Mouse (Mus musculus) limb, embryonic 12.5 days (tissue): ENCODE results near the gene Smim5. TPM values are rescaled to one million over a fixed set of nuclear protein-coding genes. Genes with fewer than 3 reads are reported as not detected.
"Not testable (repeated sequence)": the region's sequence is repeated elsewhere in the genome, so short reads cannot be mapped to it uniquely, and the experiment has no call there.

Source experiments
- ATAC-seq: fragments of 200-750 bp; cut with Nextera tagmentation; 2 replicates; pipeline ENCODE4 v1.8.0; 2017; ENCODE audit warnings: low read depth, moderate TSS enrichment; ENCODE audit not compliant: insufficient number of reproducible peaks, insufficient read depth, low FRiP score, low TSS enrichment
- H3K27ac ChIP-seq: fragments of 300-500 bp; sonication (generic); 2 replicates; pipeline ENCODE4 v1.5.1; 2016; ENCODE audit warnings: mild to moderate bottlenecking, moderate library complexity
- H3K27me3 ChIP-seq: fragments of 300-500 bp; sonication (generic); 2 replicates; pipeline ENCODE4 v1.6.1; 2016; ENCODE audit warnings: mild to moderate bottlenecking, moderate library complexity
- H3K36me3 ChIP-seq: fragments of 300-500 bp; sonication (generic); 2 replicates; pipeline ENCODE4 v1.6.1; 2016; ENCODE audit warnings: mild to moderate bottlenecking, moderate library complexity
- H3K4me1 ChIP-seq: fragments of 300-500 bp; sonication (generic); replicated peaks from 2 replicates; pipeline ENCODE4 v1.6.1; 2016
- H3K4me2 ChIP-seq: fragments of 300-500 bp; sonication (generic); 2 replicates; pipeline ENCODE4 v1.6.1; 2016; ENCODE audit warnings: mild to moderate bottlenecking, moderate library complexity
- H3K4me3 ChIP-seq: fragments of 300-500 bp; sonication (generic); replicated peaks from 2 replicates; pipeline ENCODE4 v1.5.1; 2016; ENCODE audit warnings: mild to moderate bottlenecking
- H3K9ac ChIP-seq: fragments of 300-500 bp; sonication (generic); replicated peaks from 2 replicates; pipeline ENCODE4 v1.6.1; 2016; ENCODE audit warnings: mild to moderate bottlenecking, moderate library complexity
- H3K9me3 ChIP-seq: fragments of 300-500 bp; sonication (generic); 2 replicates; pipeline ENCODE4 v1.6.1; 2016; ENCODE audit warnings: mild to moderate bottlenecking, moderate library complexity
- WGBS: fragments of 180-500 bp; shearing (Covaris S2); methylation state at CpG from one replicate; pipeline ENCODE4 v1.1.7; 2016; 5-methylcytosine and 5-hydroxymethylcytosine counted together
- polyA plus RNA-seq: library from polyadenylated mRNA; unstranded; fragments of >200 nt; fragmentation: Nextera tagmentation; extraction: Ambion mirVana; gene quantifications from 2 replicates; pipeline ENCODE4 v1.2.1, GENCODE M21; 2016

The Smim5 gene
- 3.1 and 4.2 TPM in 2 replicates for polyA plus RNA-seq

GRCm38 (mm10) chr11:115899486-115900266 is at the start of gene Smim5:
Smim5 (plus strand) TSS chr11:115899966.
- peaks cover 23% of the 10 kb centered on the region for H3K4me1 ChIP-seq

GRCm38 (mm10) chr11:115854674-115855073 is 45.1 kb upstream of the Smim5 start:
- no peaks in the 10 kb centered on the region for H3K9me3 ChIP-seq
- ATAC-seq: no peak
- H3K27ac ChIP-seq: no peak overlapping the region
- no peak overlapping the region for H3K4me3 ChIP-seq
- H3K9ac ChIP-seq: no peak overlapping the region
- no peak overlapping the region for H3K4me2 ChIP-seq
- H3K4me1 ChIP-seq: peaks cover 6% of the 10 kb centered on the region; the same call in 1 of the 2 replicates
- H3K27me3 ChIP-seq: peaks cover 39% of the 10 kb centered on the region
- H3K36me3 ChIP-seq: peaks cover 29% of the 10 kb centered on the region
- WGBS: 82% methylated on average over 6 of the region's 6 CpGs

More at GRCm38 (mm10) chr11:115899486-115900266, at the start of gene Smim5:
- H3K9ac ChIP-seq: 0 out of 2 replicates have a peak within 1 kb of the TSS, but pooled peaks have one; percentile 1
- no peak within 1 kb of the TSS for H3K4me3 ChIP-seq
- peaks cover 34% of the 10 kb centered on the region for H3K36me3 ChIP-seq
- WGBS: 34% methylated on average over 16 of the region's 16 CpGs
- ATAC-seq: no peak
- 0 out of 2 replicates have a peak within 1 kb of the TSS, but pooled peaks have one; percentile 2 for H3K4me2 ChIP-seq
- no peaks in the 10 kb centered on the region for H3K27me3 ChIP-seq
- H3K9me3 ChIP-seq: no peaks in the 10 kb centered on the region
- H3K27ac ChIP-seq: no peak within 1 kb of the TSS; the same call in 1 of the 2 replicates

GRCm38 (mm10) chr11:115857146-115857545 is 42.6 kb upstream of the Smim5 start:
- H3K9me3 ChIP-seq, H3K4me3 ChIP-seq, H3K4me2 ChIP-seq, ATAC-seq, H3K36me3 ChIP-seq, H3K4me1 ChIP-seq, H3K9ac ChIP-seq, H3K27ac ChIP-seq: not testable (repeated sequence)
- 87% methylated on average over 4 of the region's 4 CpGs for WGBS
- peaks cover 64% of the 10 kb centered on the region for H3K27me3 ChIP-seq

- peaks cover 72% of the 10 kb centered on the region for H3K27me3 ChIP-seq
- peaks cover 6% of the 10 kb centered on the region; the same call in 1 of the 2 replicates for H3K4me1 ChIP-seq
- no peaks in the 10 kb centered on the region for H3K9me3 ChIP-seq
- H3K27ac ChIP-seq: no peak overlapping the region
- H3K9ac ChIP-seq: no peak overlapping the region
- no peak for ATAC-seq
- 60% methylated on average over 13 of the region's 13 CpGs for WGBS
- no peak overlapping the region for H3K4me2 ChIP-seq
- H3K4me3 ChIP-seq: no peak overlapping the region
- 0 out of 2 replicates have a peak, but pooled peaks cover 2% of the 10 kb centered on the region for H3K36me3 ChIP-seq
Measured at GRCm38 (mm10) chr11:115857936-115858335, 41.8 kb upstream of the Smim5 start.

- WGBS: 12% methylated on average over 27 of the region's 27 CpGs
- H3K4me2 ChIP-seq: peak within 1 kb of the TSS; percentile 63
- peak within 1 kb of the TSS; percentile 42 for H3K4me3 ChIP-seq
- peaks cover 9% of the 10 kb centered on the region; the same call in 1 of the 2 replicates for H3K4me1 ChIP-seq
- no peak within 1 kb of the TSS for H3K27ac ChIP-seq
- H3K9ac ChIP-seq: no peak within 1 kb of the TSS; the same call in 1 of the 2 replicates
- no peaks in the 10 kb centered on the region for H3K9me3 ChIP-seq
- H3K36me3 ChIP-seq: no peaks in the 10 kb centered on the region
- peaks cover 72% of the 10 kb centered on the region for H3K27me3 ChIP-seq
- ATAC-seq: no peak
Measured at GRCm38 (mm10) chr11:115858354-115858753, 41.4 kb upstream of the Smim5 start, which contains the start of gene Myo15b. Myo15b (plus strand) TSS chr11:115858406.

GRCm38 (mm10) chr11:115859143-115859945 is 40.4 kb upstream of the Smim5 start:
- H3K4me3 ChIP-seq: peak overlapping the region; percentile 42
- H3K27ac ChIP-seq: no peak overlapping the region
- H3K4me1 ChIP-seq: peaks cover 9% of the 10 kb centered on the region; the same call in 1 of the 2 replicates
- H3K27me3 ChIP-seq: peaks cover 72% of the 10 kb centered on the region
- no peaks in the 10 kb centered on the region for H3K36me3 ChIP-seq
- H3K4me2 ChIP-seq: peak overlapping the region; percentile 63
- 2% methylated on average over 75 of the region's 75 CpGs for WGBS
- ATAC-seq: peak; percentile 45; the same call in 1 of the 2 replicates
- no peak overlapping the region; the same call in 1 of the 2 replicates for H3K9ac ChIP-seq
- no peaks in the 10 kb centered on the region for H3K9me3 ChIP-seq

GRCm38 (mm10) chr11:115863895-115864294 is 35.9 kb upstream of the Smim5 start:
- H3K9ac ChIP-seq: no peak overlapping the region
- no peak for ATAC-seq
- H3K27ac ChIP-seq: no peak overlapping the region
- H3K36me3 ChIP-seq: no peaks in the 10 kb centered on the region
- H3K4me1 ChIP-seq: peaks cover 9% of the 10 kb centered on the region; the same call in 1 of the 2 replicates
- peaks cover 46% of the 10 kb centered on the region for H3K27me3 ChIP-seq
- no peaks in the 10 kb centered on the region for H3K9me3 ChIP-seq
- WGBS: 85% methylated on average over 8 of the region's 8 CpGs
- H3K4me3 ChIP-seq: no peak overlapping the region
- H3K4me2 ChIP-seq: no peak overlapping the region

- H3K4me1 ChIP-seq: no peaks in the 10 kb centered on the region
Measured at GRCm38 (mm10) chr11:115869393-115869792, 30.4 kb upstream of the Smim5 start.

GRCm38 (mm10) chr11:115872437-115872836 is 27.3 kb upstream of the Smim5 start:
- no peaks in the 10 kb centered on the region for H3K36me3 ChIP-seq
- H3K27me3 ChIP-seq: 0 out of 2 replicates have a peak, but pooled peaks cover 5% of the 10 kb centered on the region
- no peaks in the 10 kb centered on the region for H3K9me3 ChIP-seq
- H3K9ac ChIP-seq: no peak overlapping the region
- 59% methylated on average over 4 of the region's 4 CpGs for WGBS
- H3K27ac ChIP-seq: no peak overlapping the region
- no peak for ATAC-seq
- H3K4me1 ChIP-seq: no peaks in the 10 kb centered on the region
- no peak overlapping the region for H3K4me2 ChIP-seq
- no peak overlapping the region for H3K4me3 ChIP-seq

More at GRCm38 (mm10) chr11:115869393-115869792, 30.4 kb upstream of the Smim5 start:
- WGBS: 82% methylated on average over 8 of the region's 8 CpGs
- no peak for ATAC-seq
- H3K9me3 ChIP-seq: no peaks in the 10 kb centered on the region
- no peaks in the 10 kb centered on the region for H3K36me3 ChIP-seq
- no peak overlapping the region for H3K4me3 ChIP-seq
- no peak overlapping the region for H3K27ac ChIP-seq
- H3K9ac ChIP-seq: no peak overlapping the region
- H3K27me3 ChIP-seq: peaks cover 11% of the 10 kb centered on the region; the same call in 1 of the 2 replicates
- H3K4me2 ChIP-seq: no peak overlapping the region

GRCm38 (mm10) chr11:115875935-115876334 is 23.8 kb upstream of the Smim5 start:
- H3K4me2 ChIP-seq: no peak overlapping the region
- H3K27ac ChIP-seq: no peak overlapping the region
- ATAC-seq: no peak
- H3K4me1 ChIP-seq: no peaks in the 10 kb centered on the region
- no peaks in the 10 kb centered on the region for H3K9me3 ChIP-seq
- H3K36me3 ChIP-seq: no peaks in the 10 kb centered on the region
- 0 out of 2 replicates have a peak, but pooled peaks cover 5% of the 10 kb centered on the region for H3K27me3 ChIP-seq
- WGBS: 92% methylated on average over 3 of the region's 3 CpGs
- H3K9ac ChIP-seq: no peak overlapping the region
- H3K4me3 ChIP-seq: no peak overlapping the region

GRCm38 (mm10) chr11:115876438-115876837 is 23.3 kb upstream of the Smim5 start:
- H3K27me3 ChIP-seq: peaks cover 6% of the 10 kb centered on the region; the same call in 1 of the 2 replicates
- H3K4me2 ChIP-seq: no peak overlapping the region
- no peaks in the 10 kb centered on the region for H3K36me3 ChIP-seq
- ATAC-seq: no peak
- no peak overlapping the region for H3K27ac ChIP-seq
- H3K4me1 ChIP-seq: no peaks in the 10 kb centered on the region
- 72% methylated on average over 5 of the region's 5 CpGs for WGBS
- no peaks in the 10 kb centered on the region for H3K9me3 ChIP-seq
- no peak overlapping the region for H3K9ac ChIP-seq
- H3K4me3 ChIP-seq: no peak overlapping the region
